Mouse (Mus musculus) liver, adult 2 months (tissue): ENCODE results near the gene Vsir. TPM values are rescaled to one million over a fixed set of nuclear protein-coding genes. Genes with fewer than 3 reads are reported as not detected.
A peak's percentile ranks its signal among the peaks of the same experiment; 100 is the strongest.

Experiments
- DNase-seq: peaks from one replicate; pipeline ENCODE4 v3.0.0-alpha.2; 2011; ENCODE audit warnings: low read depth, low spot score; ENCODE audit errors: extremely low read depth
- H3K27ac ChIP-seq: fragments of 200-500 bp; replicated peaks from 2 replicates; pipeline ENCODE4 v1.5.1; 2012; ENCODE audit warnings: low read depth, mild to moderate bottlenecking, control low read depth, inconsistent platforms, low read length; ENCODE audit not compliant: insufficient read depth
- H3K27me3 ChIP-seq: fragments of 200-500 bp; 2 replicates; pipeline ENCODE4 v1.6.1; 2012; ENCODE audit warnings: mild to moderate bottlenecking, moderate library complexity, low read length, inconsistent platforms; ENCODE audit not compliant: control insufficient read depth, insufficient read depth
- H3K36me3 ChIP-seq: fragments of 200-500 bp; 2 replicates; pipeline ENCODE4 v1.6.1; 2012; ENCODE audit warnings: low read length, inconsistent platforms; ENCODE audit not compliant: control insufficient read depth, insufficient read depth
- H3K4me1 ChIP-seq: fragments of 200-500 bp; 2 replicates; pipeline ENCODE4 v1.6.1; 2011; ENCODE audit warnings: low read length; ENCODE audit not compliant: control insufficient read depth, insufficient read depth
- H3K4me3 ChIP-seq: fragments of 200-500 bp; 2 replicates; pipeline ENCODE4 v1.5.1; 2011; ENCODE audit warnings: low read depth, mild to moderate bottlenecking, control low read depth, low read length, moderate library complexity; ENCODE audit not compliant: insufficient read depth
- H3K79me2 ChIP-seq: fragments of 200-500 bp; 2 replicates; pipeline ENCODE4 v1.6.1; 2012; ENCODE audit warnings: inconsistent platforms, mild to moderate bottlenecking, low read length, moderate library complexity; ENCODE audit not compliant: control insufficient read depth, insufficient read depth
- H3K9ac ChIP-seq: fragments of 200-500 bp; 2 replicates; pipeline ENCODE4 v1.6.1; 2012; ENCODE audit warnings: low read depth, mild to moderate bottlenecking, control low read depth, inconsistent platforms, low read length
- CTCF ChIP-seq: fragments of 200-500 bp; IDR thresholded peaks from 2 replicates; pipeline ENCODE4 v1.5.1; 2011; ENCODE audit warnings: low read depth, low read length, control low read depth
- POLR2A ChIP-seq: fragments of 200-500 bp; IDR thresholded peaks from 2 replicates; pipeline ENCODE4 v1.6.1; 2011; ENCODE audit warnings: low read length, control low read depth; ENCODE audit not compliant: insufficient read depth; ENCODE audit errors: extremely low read depth
- WGBS: fragments of 180-500 bp; shearing (Covaris S2); methylation state at CpG from one replicate; pipeline ENCODE4 v1.1.7; 2018; 5-methylcytosine and 5-hydroxymethylcytosine counted together
- polyA plus RNA-seq: library from polyadenylated mRNA; depleted of rRNA; stranded (reverse); fragments of >200 nt; gene quantifications from 2 replicates; pipeline ENCODE4 v1.2.3, GENCODE M21; 2012
- total RNA-seq: library from RNA; depleted of rRNA; stranded (reverse); fragments of >200 nt; gene quantifications from 2 replicates; pipeline ENCODE4 v1.2.3, GENCODE M21; 2014

The Vsir gene
- total and polyA plus RNA-seq, 2 experiments = 5.3 to 8.1 TPM

DNA sequence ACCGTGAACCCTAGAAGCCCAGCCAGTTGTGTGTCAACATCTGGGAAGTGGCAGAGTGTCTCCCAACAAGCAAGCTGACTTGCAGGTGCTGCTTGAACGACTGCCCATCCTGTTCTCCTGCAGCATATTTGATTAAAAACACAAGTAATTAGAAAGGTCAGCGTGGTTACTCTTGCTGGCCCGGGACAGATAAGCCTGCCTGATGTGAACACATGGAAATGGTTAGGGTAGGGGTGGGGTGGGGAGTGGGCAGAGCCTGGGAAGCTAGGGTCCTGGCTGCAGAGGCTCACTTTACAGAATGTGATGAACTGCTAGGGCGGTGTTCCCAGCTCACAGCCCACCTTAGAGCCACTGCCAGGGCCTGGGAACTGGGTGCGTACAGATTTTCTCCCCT lies 26.9 kb downstream of the Vsir start:
- H3K36me3 ChIP-seq = no peaks in the 10 kb centered on the region
- H3K27ac ChIP-seq = 0 out of 2 replicates have a peak overlapping the region, but pooled peaks have one; percentile 2
- H3K27me3 ChIP-seq = no peaks in the 10 kb centered on the region
- no peak overlapping the region for H3K9ac ChIP-seq
- no peak overlapping the region for H3K4me3 ChIP-seq
- TF ChIP-seq CTCF = no peak
- no peak for TF ChIP-seq POLR2A
- no peaks in the 10 kb centered on the region for H3K4me1 ChIP-seq
- WGBS = 49% methylated on average over 6 of the region's 6 CpGs
- no peak for DNase-seq
- no peaks in the 10 kb centered on the region for H3K79me2 ChIP-seq

- no peaks in the 10 kb centered on the region for H3K27me3 ChIP-seq
- no peaks in the 10 kb centered on the region for H3K36me3 ChIP-seq
- no peak for DNase-seq
- H3K4me3 ChIP-seq = no peak overlapping the region
- 62% methylated on average over 8 of the region's 8 CpGs for WGBS
- H3K79me2 ChIP-seq = no peaks in the 10 kb centered on the region
- 0 out of 2 replicates have a peak overlapping the region, but pooled peaks have one; percentile 20 for H3K27ac ChIP-seq
- H3K4me1 ChIP-seq = no peaks in the 10 kb centered on the region
- TF ChIP-seq POLR2A (no peak), CTCF (peak; percentile 17; the same call in 1 of the 2 replicates)
- H3K9ac ChIP-seq = no peak overlapping the region
Observed at GRCm38 (mm10) chr10:60373937-60374578, 27.4 kb downstream of the Vsir start.

- H3K4me1 ChIP-seq = 0 out of 2 replicates have a peak, but pooled peaks cover 1% of the 10 kb centered on the region
- H3K36me3 ChIP-seq = no peaks in the 10 kb centered on the region
- no peaks in the 10 kb centered on the region for H3K27me3 ChIP-seq
- H3K9ac ChIP-seq = no peak overlapping the region
- H3K4me3 ChIP-seq = no peak overlapping the region
- H3K79me2 ChIP-seq = no peaks in the 10 kb centered on the region
- 71% methylated on average over 16 of the region's 16 CpGs for WGBS
- H3K27ac ChIP-seq = no peak overlapping the region
- TF ChIP-seq POLR2A (no peak), CTCF (no peak)
- DNase-seq = no peak
Observed at GRCm38 (mm10) chr10:60376704-60377103, 30.1 kb downstream of the Vsir start.

DNA sequence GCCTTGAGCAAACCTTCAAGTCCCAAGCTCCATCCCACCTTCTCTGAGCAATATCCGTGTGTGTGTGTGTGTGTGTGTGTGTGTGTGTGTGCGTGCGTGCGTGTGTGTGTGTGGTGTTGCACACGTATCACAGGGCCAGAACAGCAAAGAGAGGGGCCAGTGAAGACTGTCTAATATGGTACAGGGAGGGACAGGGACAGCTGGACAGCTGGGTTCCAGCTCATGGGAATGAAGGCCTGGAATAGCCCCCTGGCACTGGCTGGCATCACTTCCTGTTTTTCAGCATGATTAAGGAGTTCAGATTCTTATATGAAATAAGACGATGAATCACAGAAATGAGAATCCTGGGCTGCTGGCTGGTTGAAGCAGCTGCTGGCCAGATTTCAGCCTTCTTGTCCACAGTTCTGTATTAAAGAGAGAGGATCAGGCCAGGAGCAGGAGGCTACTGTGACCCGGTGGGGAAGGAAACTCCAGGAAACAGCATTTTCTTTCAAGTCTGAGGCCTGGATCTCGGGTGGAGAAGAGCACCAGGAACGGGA lies 32.8 kb downstream of the Vsir start:
- no peak overlapping the region for H3K9ac ChIP-seq
- 76% methylated on average over 9 of the region's 9 CpGs for WGBS
- DNase-seq = no peak
- H3K4me1 ChIP-seq = 0 out of 2 replicates have a peak, but pooled peaks cover 1% of the 10 kb centered on the region
- H3K27me3 ChIP-seq = no peaks in the 10 kb centered on the region
- H3K4me3 ChIP-seq = no peak overlapping the region
- H3K27ac ChIP-seq = peak overlapping the region; percentile 4; the same call in 1 of the 2 replicates
- TF ChIP-seq POLR2A (no peak), CTCF (no peak)
- H3K79me2 ChIP-seq = no peaks in the 10 kb centered on the region
- no peaks in the 10 kb centered on the region for H3K36me3 ChIP-seq

GRCm38 (mm10) chr10:60380229-60380628 lies 33.6 kb downstream of the Vsir start:
- TF ChIP-seq POLR2A (no peak), CTCF (no peak)
- peak overlapping the region; percentile 4; the same call in 1 of the 2 replicates for H3K27ac ChIP-seq
- WGBS = 59% methylated on average over 3 of the region's 3 CpGs
- H3K36me3 ChIP-seq = no peaks in the 10 kb centered on the region
- no peak overlapping the region for H3K4me3 ChIP-seq
- H3K79me2 ChIP-seq = no peaks in the 10 kb centered on the region
- DNase-seq = no peak
- H3K4me1 ChIP-seq = 0 out of 2 replicates have a peak, but pooled peaks cover 1% of the 10 kb centered on the region
- no peak overlapping the region for H3K9ac ChIP-seq
- H3K27me3 ChIP-seq = no peaks in the 10 kb centered on the region
